Mouse (Mus musculus) liver, adult 2 months (tissue): Measurements from ENCODE around the gene Snrpb2. TPM values are rescaled to one million over a fixed set of nuclear protein-coding genes. Genes with fewer than 3 reads are reported as not detected.
A peak's percentile ranks its signal among the peaks of the same experiment; 100 is the strongest.

Experiments used
- DNase-seq: peaks from one replicate; pipeline ENCODE4 v3.0.0-alpha.2; 2011; ENCODE audit warnings: low read depth, low spot score; ENCODE audit errors: extremely low read depth
- H3K27ac ChIP-seq: fragments of 200-500 bp; replicated peaks from 2 replicates; pipeline ENCODE4 v1.5.1; 2012; ENCODE audit warnings: low read depth, mild to moderate bottlenecking, control low read depth, inconsistent platforms, low read length; ENCODE audit not compliant: insufficient read depth
- H3K27me3 ChIP-seq: fragments of 200-500 bp; 2 replicates; pipeline ENCODE4 v1.6.1; 2012; ENCODE audit warnings: mild to moderate bottlenecking, moderate library complexity, low read length, inconsistent platforms; ENCODE audit not compliant: control insufficient read depth, insufficient read depth
- H3K36me3 ChIP-seq: fragments of 200-500 bp; 2 replicates; pipeline ENCODE4 v1.6.1; 2012; ENCODE audit warnings: low read length, inconsistent platforms; ENCODE audit not compliant: control insufficient read depth, insufficient read depth
- H3K4me1 ChIP-seq: fragments of 200-500 bp; 2 replicates; pipeline ENCODE4 v1.6.1; 2011; ENCODE audit warnings: low read length; ENCODE audit not compliant: control insufficient read depth, insufficient read depth
- H3K4me3 ChIP-seq: fragments of 200-500 bp; 2 replicates; pipeline ENCODE4 v1.5.1; 2011; ENCODE audit warnings: low read depth, mild to moderate bottlenecking, control low read depth, low read length, moderate library complexity; ENCODE audit not compliant: insufficient read depth
- H3K79me2 ChIP-seq: fragments of 200-500 bp; 2 replicates; pipeline ENCODE4 v1.6.1; 2012; ENCODE audit warnings: inconsistent platforms, mild to moderate bottlenecking, low read length, moderate library complexity; ENCODE audit not compliant: control insufficient read depth, insufficient read depth
- H3K9ac ChIP-seq: fragments of 200-500 bp; 2 replicates; pipeline ENCODE4 v1.6.1; 2012; ENCODE audit warnings: low read depth, mild to moderate bottlenecking, control low read depth, inconsistent platforms, low read length
- CTCF ChIP-seq: fragments of 200-500 bp; IDR thresholded peaks from 2 replicates; pipeline ENCODE4 v1.5.1; 2011; ENCODE audit warnings: low read depth, low read length, control low read depth
- POLR2A ChIP-seq: fragments of 200-500 bp; IDR thresholded peaks from 2 replicates; pipeline ENCODE4 v1.6.1; 2011; ENCODE audit warnings: low read length, control low read depth; ENCODE audit not compliant: insufficient read depth; ENCODE audit errors: extremely low read depth
- WGBS: fragments of 180-500 bp; shearing (Covaris S2); methylation state at CpG from one replicate; pipeline ENCODE4 v1.1.7; 2018; 5-methylcytosine and 5-hydroxymethylcytosine counted together
- polyA plus RNA-seq: library from polyadenylated mRNA; depleted of rRNA; stranded (reverse); fragments of >200 nt; gene quantifications from 2 replicates; pipeline ENCODE4 v1.2.3, GENCODE M21; 2012; rRNA removed
- total RNA-seq: library from RNA; depleted of rRNA; stranded (reverse); fragments of >200 nt; gene quantifications from 2 replicates; pipeline ENCODE4 v1.2.3, GENCODE M21; 2014; rRNA removed

Gene Snrpb2
- 11.9 and 14.2 TPM in 2 replicates for total RNA-seq
- 1.4 and 1.5 TPM in 2 replicates for polyA plus RNA-seq

GRCm38 (mm10) chr2:143062812-143063792 is at the start of gene Snrpb2:
TSS of gene Snrpb2 (plus strand) at chr2:143063039.
- H3K4me1 ChIP-seq = peaks cover 6% of the 10 kb centered on the region; the same call in 1 of the 2 replicates
- under 1% methylated on average over 55 of the region's 55 CpGs for WGBS

GRCm38 (mm10) chr2:143013057-143013456 is 49.8 kb upstream of the Snrpb2 start:
- Histone ChIP-seq H3K4me1 (no peaks in the 10 kb centered on the region), H3K36me3 (no peaks in the 10 kb centered on the region), H3K4me3 (no peak overlapping the region), H3K27ac (no peak overlapping the region), H3K79me2 (no peaks in the 10 kb centered on the region), H3K27me3 (no peaks in the 10 kb centered on the region), H3K9ac (no peak overlapping the region)
- no peak for TF ChIP-seq POLR2A
- TF ChIP-seq CTCF = no peak
- DNase-seq = no peak
- WGBS = 84% methylated on average over 5 of the region's 5 CpGs

More at GRCm38 (mm10) chr2:143062812-143063792, at the start of gene Snrpb2:
- Histone ChIP-seq H3K36me3 (peaks cover 24% of the 10 kb centered on the region), H3K79me2 (peaks cover 2% of the 10 kb centered on the region; the same call in 1 of the 2 replicates), H3K27me3 (no peaks in the 10 kb centered on the region), H3K9ac (peak within 1 kb of the TSS; percentile 94), H3K27ac (peak within 1 kb of the TSS; percentile 40), H3K4me3 (peak within 1 kb of the TSS; percentile 97)
- DNase-seq = peak; percentile 81
- 0 out of 2 replicates have a peak, but pooled peaks have one; percentile 38 for TF ChIP-seq POLR2A
- no peak for TF ChIP-seq CTCF

GRCm38 (mm10) chr2:143018084-143018483 is 44.8 kb upstream of the Snrpb2 start:
- Histone ChIP-seq H3K79me2 (no peaks in the 10 kb centered on the region), H3K4me3 (no peak overlapping the region), H3K9ac (no peak overlapping the region), H3K36me3 (no peaks in the 10 kb centered on the region), H3K27ac (no peak overlapping the region), H3K27me3 (no peaks in the 10 kb centered on the region), H3K4me1 (no peaks in the 10 kb centered on the region)
- DNase-seq = no peak
- TF ChIP-seq CTCF (no peak), POLR2A (no peak)
- WGBS = 94% methylated on average over 8 of the region's 8 CpGs

DNA sequence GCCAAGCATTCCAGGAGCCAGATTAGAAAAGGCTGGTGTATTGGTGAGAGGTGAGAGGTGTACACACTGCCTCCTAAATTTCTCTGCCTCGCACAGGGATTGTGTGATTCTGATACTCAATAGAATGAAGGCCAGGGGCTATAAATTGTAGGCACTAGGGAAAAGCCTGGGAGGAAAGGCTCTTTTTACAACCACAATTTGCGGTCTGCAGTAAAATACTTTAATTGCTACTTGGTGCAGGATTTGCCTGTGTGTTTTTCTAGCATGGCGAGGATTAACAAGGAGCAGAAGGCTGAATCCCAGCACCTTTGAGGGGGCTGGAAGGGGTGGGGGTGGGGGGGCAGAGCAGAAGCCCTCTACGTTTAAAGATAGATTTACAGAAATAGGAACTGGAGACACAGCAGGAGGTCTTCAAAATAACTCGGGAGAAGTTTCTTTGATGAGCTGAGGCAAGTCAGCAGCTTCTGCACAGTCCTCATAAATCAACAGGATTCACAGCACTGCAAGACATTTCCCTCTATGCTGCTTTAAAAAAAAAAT is 44.2 kb upstream of the Snrpb2 start:
- Histone ChIP-seq H3K4me3 (no peak overlapping the region), H3K79me2 (no peaks in the 10 kb centered on the region), H3K36me3 (no peaks in the 10 kb centered on the region), H3K27ac (no peak overlapping the region), H3K4me1 (no peaks in the 10 kb centered on the region), H3K27me3 (no peaks in the 10 kb centered on the region), H3K9ac (no peak overlapping the region)
- DNase-seq = no peak
- no peak for TF ChIP-seq POLR2A
- no peak for TF ChIP-seq CTCF
- WGBS = 65% methylated on average over 5 of the region's 5 CpGs

DNA sequence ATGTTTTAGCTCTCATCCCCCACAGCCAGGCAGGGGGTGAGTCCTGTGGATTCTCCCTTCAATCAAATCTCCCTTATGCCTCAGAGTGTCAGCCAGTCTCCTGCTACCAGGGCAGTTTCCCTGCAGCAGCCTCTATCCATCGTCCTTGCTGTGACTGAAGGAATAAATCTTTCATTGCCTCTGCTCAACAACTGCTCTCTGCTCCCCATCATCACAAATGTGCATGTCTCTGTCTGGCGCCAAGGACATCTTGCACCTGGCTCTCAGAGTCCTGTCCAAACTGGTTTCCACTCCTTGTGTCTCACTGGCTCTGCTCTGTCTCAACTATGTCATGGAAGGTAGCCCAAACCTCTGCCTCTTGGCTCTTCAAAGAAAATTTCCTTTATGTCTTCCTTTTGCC is 43.1 kb upstream of the Snrpb2 start:
- H3K79me2 ChIP-seq = no peaks in the 10 kb centered on the region
- H3K36me3 ChIP-seq = no peaks in the 10 kb centered on the region
- no peak overlapping the region for H3K27ac ChIP-seq
- DNase-seq = no peak
- TF ChIP-seq POLR2A (no peak), CTCF (no peak)
- H3K4me1 ChIP-seq = no peaks in the 10 kb centered on the region
- H3K27me3 ChIP-seq = no peaks in the 10 kb centered on the region
- no peak overlapping the region for H3K4me3 ChIP-seq
- WGBS = 57% methylated on average over 2 of the region's 2 CpGs
- no peak overlapping the region for H3K9ac ChIP-seq
